Mouse (Mus musculus): Measurements from ENCODE around the gene Inka1. TPM values are rescaled to one million over a fixed set of nuclear protein-coding genes. Genes with fewer than 3 reads are reported as not detected.

Gene Inka1
- total RNA-seq, 4 experiments from 2014 or later, result 6.0 to 9.5 (median 9.0) TPM

GRCm38 (mm10) chr9:107957141-107957540 is 28.5 kb downstream of the Inka1 start:
- no peak for DNase-seq (ENCODE audit: low spot score)

GRCm38 (mm10) chr9:107955613-107956289 is 29.9 kb downstream of the Inka1 start:
- no peak for DNase-seq (ENCODE audit: low spot score)

- DNase-seq (ENCODE audit: low spot score), result peak; percentile 93
Observed at GRCm38 (mm10) chr9:107950460-107951355, 35.0 kb downstream of the Inka1 start.

- DNase-seq (ENCODE audit: low spot score), result no peak
Observed at GRCm38 (mm10) chr9:107949922-107950235, 35.8 kb downstream of the Inka1 start, which contains the start of gene Traip. Traip (plus strand) TSS chr9:107950136.

GRCm38 (mm10) chr9:107949184-107949921 is 36.3 kb downstream of the Inka1 start:
- no peak for DNase-seq (ENCODE audit: low spot score)

GRCm38 (mm10) chr9:107947241-107948194 is 38.2 kb downstream of the Inka1 start:
- DNase-seq (ENCODE audit: low spot score), result no peak

- DNase-seq (ENCODE audit: low spot score), result no peak
Observed at GRCm38 (mm10) chr9:107936831-107937230, 48.8 kb downstream of the Inka1 start.

- DNase-seq (ENCODE audit: low spot score), result no peak
Observed at GRCm38 (mm10) chr9:107936215-107936822, 49.4 kb downstream of the Inka1 start.

GRCm38 (mm10) chr9:107935790-107936214 is 49.9 kb downstream of the Inka1 start:
- no peak for DNase-seq (ENCODE audit: low spot score)

- DNase-seq (ENCODE audit: low spot score), result no peak
Observed at GRCm38 (mm10) chr9:107935374-107935773, 50.3 kb downstream of the Inka1 start, which contains the start of gene Camkv. Camkv (plus strand) TSS chr9:107935674.

Other genes starting within 250 kb of the Inka1 start
- 10 to 100 TPM; 34.0 to 45.4 (median 39.7) TPM for gene Rbm5, start 214.9 kb downstream of the Inka1 start, total RNA-seq (2022)
- gene Rbm6, start 112.6 kb downstream of the Inka1 start, total RNA-seq (2022), result 10 to 100 TPM; 24.8 to 31.0 (median 27.6) TPM
- 10 to 100 TPM; 10.8 to 12.2 (median 11.9) TPM for gene Mon1a, start 97.7 kb downstream of the Inka1 start, total RNA-seq (2022)
- gene Mst1r, start 79.0 kb downstream of the Inka1 start, total RNA-seq (2022), result 1 to 10 TPM; 1.3 to 3.7 (median 2.1) TPM
- gene Actl11, start 57.4 kb downstream of the Inka1 start, total RNA-seq (2022), result not detected
- gene Camkv, start 50.2 kb downstream of the Inka1 start, total RNA-seq (2022), result under 1 TPM in 2 of 4 experiments, not detected in 2; 0.16 to 0.66 TPM
- gene Traip, start 35.7 kb downstream of the Inka1 start, total RNA-seq (2022), result 1 to 10 TPM in 1 of 4 experiments, under 1 TPM in 3; 0.33 to 1.6 (median 0.80) TPM
- gene Uba7, start 10.4 kb downstream of the Inka1 start, total RNA-seq (2022), result 10 to 100 TPM in 3 of 4 experiments, 1 to 10 TPM in 1; 8.8 to 20.8 (median 13.5) TPM
- gene Gm20661, start 2.8 kb downstream of the Inka1 start, total RNA-seq (2022), result under 1 TPM in 1 of 4 experiments, not detected in 3; 0.25 TPM
- gene Cdhr4, start 6.6 kb upstream of the Inka1 start, total RNA-seq (2022), result under 1 TPM in 3 of 4 experiments, not detected in 1; 0.17 to 0.41 (median 0.19) TPM
- not detected for gene Gm20662, start 10.5 kb upstream of the Inka1 start, total RNA-seq (2022)
- 10 to 100 TPM; 32.4 to 54.1 (median 41.1) TPM for gene Ip6k1, start 16.6 kb upstream of the Inka1 start, total RNA-seq (2022)
- 1 to 10 TPM; 7.3 to 9.6 (median 9.0) TPM for gene Gmppb, start 63.4 kb upstream of the Inka1 start, total RNA-seq (2022)
- 1 to 10 TPM; 1.3 to 3.1 (median 1.6) TPM for gene Amigo3, start 67.3 kb upstream of the Inka1 start, total RNA-seq (2022)
- gene Mst1, start 94.6 kb upstream of the Inka1 start, total RNA-seq (2022), result under 1 TPM in 1 of 4 experiments, not detected in 3; 0.14 TPM
- 100 to 1,000 TPM; 103 to 132 (median 110) TPM for gene Rnf123, start 97.5 kb upstream of the Inka1 start, total RNA-seq (2022)
- gene Apeh, start 108.7 kb upstream of the Inka1 start, total RNA-seq (2022), result 10 to 100 TPM; 38.5 to 49.0 (median 44.9) TPM
- gene Bsn, start 204.5 kb upstream of the Inka1 start, total RNA-seq (2022), result under 1 TPM; 0.05 to 0.06 (median 0.06) TPM

Data from heart, adult 8-10 months (tissue).